8 mouse cellular contexts compared by ENCODE assay signal in the genomic region with DNA sequence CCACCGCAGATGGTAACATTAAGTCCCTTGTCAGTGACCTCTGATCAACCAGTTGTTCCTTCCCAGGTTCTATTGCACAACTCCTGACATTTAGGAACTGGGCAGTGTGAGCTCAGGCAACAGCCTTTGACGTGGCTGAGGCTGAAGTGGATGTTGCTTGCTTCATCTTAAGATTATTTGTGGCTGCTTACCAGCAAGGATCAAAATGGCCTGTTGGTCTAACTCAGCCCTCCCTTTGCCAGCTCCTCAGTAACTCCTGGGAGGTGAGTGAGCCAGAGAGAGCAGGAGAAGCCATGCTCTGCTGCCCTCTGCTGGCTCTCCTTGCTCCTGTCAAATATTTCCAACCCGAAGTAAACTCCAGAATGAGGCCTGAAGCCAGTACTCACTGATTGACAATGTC.
DNase-seq lines count a peak whose midpoint lies in the region; ATAC-seq and TF ChIP-seq lines count a peak whose summit lies in the region.

No protein-coding gene starts in this region.

- H3K9me3 ChIP-seq in heart, embryonic 10.5 days = no peaks in the 10 kb centered on the region

- no peak for TF ChIP-seq POLR2A in embryonic fibroblast, embryonic 13.5 days (IDR thresholded peaks at IDR 0.05; ENCODE audit: low read depth, low read length)
- TF ChIP-seq POLR2A in olfactory bulb, adult 2 months (IDR thresholded peaks at IDR 0.05; ENCODE audit: insufficient read depth, low read depth, low read length) = no peak
- TF ChIP-seq POLR2A in thymus, adult 2 months (IDR thresholded peaks at IDR 0.05; ENCODE audit: control insufficient read depth, extremely low read depth, insufficient read depth, low read length, poor library complexity) = no peak

- H3K4me3 ChIP-seq in embryonic fibroblast, embryonic 13.5 days (ENCODE audit: insufficient read depth, low read length) = no peak overlapping the region
- no peak overlapping the region for H3K4me3 ChIP-seq in heart, embryonic 10.5 days
- H3K4me3 ChIP-seq in olfactory bulb, adult 2 months (ENCODE audit: insufficient read depth, low read depth, low read length) = no peak overlapping the region
- no peak overlapping the region for H3K4me3 ChIP-seq in thymus, adult 2 months (ENCODE audit: control insufficient read depth, insufficient read depth, low read length)

- WGBS in heart, embryonic 10.5 days = 34% methylated on average over 3 of the region's 3 CpGs
- 39% methylated on average over 3 of the region's 3 CpGs for WGBS in olfactory bulb, adult 2 months
- WGBS in thymus, adult 2 months = 53% methylated on average over 3 of the region's 3 CpGs

- no peaks in the 10 kb centered on the region for H3K36me3 ChIP-seq in heart, embryonic 10.5 days
- no peaks in the 10 kb centered on the region for H3K36me3 ChIP-seq in thymus, adult 2 months (ENCODE audit: control insufficient read depth, insufficient read depth, low read length)

- no peaks in the 10 kb centered on the region for H3K27me3 ChIP-seq in heart, embryonic 10.5 days (ENCODE audit: insufficient read depth, poor library complexity, severe bottlenecking)
- H3K27me3 ChIP-seq in thymus, adult 2 months (ENCODE audit: control insufficient read depth, insufficient read depth, low read length) = no peaks in the 10 kb centered on the region

- peak; percentile 87 for ATAC-seq in CD4-positive, CD25-positive, alpha-beta regulatory T cell, adult 4 months

- peak; percentile 72; the same call in 1 of the 2 replicates for TF ChIP-seq CTCF in embryonic fibroblast, embryonic 13.5 days (IDR thresholded peaks at IDR 0.05; ENCODE audit: borderline replicate concordance, insufficient read depth, low read length)
- TF ChIP-seq CTCF in olfactory bulb, adult 2 months (IDR thresholded peaks at IDR 0.05; ENCODE audit: insufficient read depth, low read depth, low read length) = peak; percentile 54
- peak; percentile 76; the same call in 1 of the 2 replicates for TF ChIP-seq CTCF in thymus, adult 2 months (IDR thresholded peaks at IDR 0.05; ENCODE audit: borderline replicate concordance, control insufficient read depth, extremely low read depth, insufficient read depth, low read length, poor library complexity)

- H3K4me1 ChIP-seq in embryonic fibroblast, embryonic 13.5 days (ENCODE audit: control insufficient read depth, insufficient read depth, low read length) = no peaks in the 10 kb centered on the region
- 0 out of 2 replicates have a peak, but pooled peaks cover 4% of the 10 kb centered on the region for H3K4me1 ChIP-seq in heart, embryonic 10.5 days
- peaks cover 4% of the 10 kb centered on the region for H3K4me1 ChIP-seq in olfactory bulb, adult 2 months (ENCODE audit: control insufficient read depth, insufficient read depth, low read length)
- H3K4me1 ChIP-seq in thymus, adult 2 months (replicated peaks; ENCODE audit: control insufficient read depth, insufficient read depth, low read length) = 0 out of 2 replicates have a peak, but pooled peaks cover 2% of the 10 kb centered on the region

- H3K27ac ChIP-seq in embryonic fibroblast, embryonic 13.5 days (ENCODE audit: insufficient read depth, low read length) = no peak overlapping the region
- H3K27ac ChIP-seq in heart, embryonic 10.5 days = no peak overlapping the region
- no peak overlapping the region for H3K27ac ChIP-seq in olfactory bulb, adult 2 months (ENCODE audit: insufficient read depth, low read depth, low read length)
- no peak overlapping the region for H3K27ac ChIP-seq in thymus, adult 2 months (ENCODE audit: control insufficient read depth, insufficient read depth, low read length)

- DNase-seq in adrenal gland, postnatal 4 days (ENCODE audit: low spot score in 2 of 2) = peak; percentile 35 to 52
- DNase-seq in heart, embryonic 10.5 days (ENCODE audit: low spot score) = peak; percentile 80
- peak; percentile 81 to 93 for DNase-seq in kidney, postnatal 36 days
- peak; percentile 81 to 88 for DNase-seq in lung, adult 18-20 months
- DNase-seq in thymus, adult 2 months = peak; percentile 75
